Mouse (Mus musculus): ENCODE data around the gene Arid5b. TPM values are rescaled to one million over a fixed set of nuclear protein-coding genes. Genes with fewer than 3 reads are reported as not detected.

Arid5b gene
- polyA plus RNA-seq, 1 experiment from 2014 or later, result 19.0 TPM

DNA sequence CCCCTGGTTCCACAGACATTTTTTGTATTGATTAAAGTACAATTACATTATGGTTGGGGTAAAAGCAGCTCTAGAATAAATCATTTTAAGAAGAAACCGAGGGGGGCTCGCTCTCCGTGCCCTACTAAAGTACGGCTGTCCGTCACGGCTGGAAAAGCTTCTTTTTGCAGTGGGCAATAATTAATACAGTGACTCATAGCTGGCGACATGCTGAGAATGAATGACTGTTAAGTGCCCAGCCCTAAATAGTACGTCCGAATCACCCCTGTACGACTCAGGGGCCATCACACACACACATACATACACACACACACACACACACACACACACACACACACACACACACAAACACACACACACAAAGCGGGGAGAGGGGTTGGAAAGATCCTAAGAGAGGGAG, 75.2 kb downstream of the Arid5b start:
- H3K36me3 ChIP-seq (replicated peaks), result peaks cover 12% of the 10 kb centered on the region; the same call in 1 of the 2 replicates
- H3K9ac ChIP-seq, result no peak overlapping the region
- H3K4me3 ChIP-seq, result no peak overlapping the region
- H3K4me1 ChIP-seq, result peaks cover 7% of the 10 kb centered on the region
- WGBS, result 56% methylated on average over 11 of the region's 11 CpGs
- H3K4me2 ChIP-seq, result no peak overlapping the region
- no peak overlapping the region for H3K27ac ChIP-seq
- H3K9me3 ChIP-seq, result no peaks in the 10 kb centered on the region
- no peak for ATAC-seq (replicated peaks)
- no peaks in the 10 kb centered on the region for H3K27me3 ChIP-seq (replicated peaks)

DNA sequence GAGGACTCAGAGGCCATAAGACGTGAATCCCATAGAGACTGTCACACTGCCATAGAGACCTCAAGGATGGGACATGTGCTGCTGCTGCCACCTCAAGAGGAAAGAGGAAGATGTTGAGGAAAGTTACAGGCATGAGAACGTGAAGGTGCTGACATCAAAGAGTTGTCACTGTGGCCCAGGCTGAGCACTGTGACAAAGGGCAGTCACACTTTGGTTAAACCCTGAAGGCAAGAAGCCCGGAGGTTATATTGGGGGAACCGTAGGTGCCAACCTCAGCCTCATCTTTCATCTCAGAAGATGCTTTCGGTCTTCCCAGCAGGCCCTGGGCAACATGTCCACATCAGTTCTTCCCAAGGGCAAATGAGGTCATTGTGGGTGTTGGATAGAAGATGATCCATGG, 79.1 kb downstream of the Arid5b start:
- Histone ChIP-seq H3K27me3 (replicated peaks) (no peaks in the 10 kb centered on the region), H3K4me3 (no peak overlapping the region), H3K4me2 (no peak overlapping the region), H3K9ac (no peak overlapping the region), H3K27ac (no peak overlapping the region), H3K4me1 (no peaks in the 10 kb centered on the region), H3K9me3 (no peaks in the 10 kb centered on the region), H3K36me3 (replicated peaks) (peaks cover 12% of the 10 kb centered on the region; the same call in 1 of the 2 replicates)
- whole genome bisulfite sequencing, result 92% methylated on average over 5 of the region's 5 CpGs
- ATAC-seq (replicated peaks), result no peak

DNA sequence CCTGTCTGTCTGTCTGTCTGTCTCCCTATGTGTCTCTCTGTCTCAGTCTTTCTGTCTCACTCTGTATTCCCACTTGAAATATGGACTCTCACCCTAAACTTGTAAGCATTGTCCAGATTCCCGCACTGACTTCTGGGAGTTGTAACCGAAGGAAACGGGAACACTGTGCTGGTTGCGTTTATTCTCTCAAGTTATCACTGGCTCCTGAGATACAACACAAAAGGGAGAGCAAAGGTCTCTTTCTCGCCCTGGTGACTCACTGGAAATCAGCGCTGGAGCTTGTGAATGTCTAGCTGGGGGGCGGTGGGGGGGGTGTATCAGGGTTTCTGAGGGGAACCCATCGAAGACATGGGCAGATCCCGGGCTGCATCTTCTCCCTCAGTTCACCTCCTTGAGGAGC, 82.2 kb downstream of the Arid5b start:
- Histone ChIP-seq H3K27me3 (replicated peaks) (no peaks in the 10 kb centered on the region), H3K4me2 (no peak overlapping the region), H3K27ac (no peak overlapping the region), H3K4me1 (peaks cover 24% of the 10 kb centered on the region), H3K36me3 (replicated peaks) (0 out of 2 replicates have a peak, but pooled peaks cover 4% of the 10 kb centered on the region), H3K4me3 (no peak overlapping the region), H3K9me3 (no peaks in the 10 kb centered on the region), H3K9ac (no peak overlapping the region)
- ATAC-seq (replicated peaks), result no peak
- 80% methylated on average over 9 of the region's 9 CpGs for whole genome bisulfite sequencing

DNA sequence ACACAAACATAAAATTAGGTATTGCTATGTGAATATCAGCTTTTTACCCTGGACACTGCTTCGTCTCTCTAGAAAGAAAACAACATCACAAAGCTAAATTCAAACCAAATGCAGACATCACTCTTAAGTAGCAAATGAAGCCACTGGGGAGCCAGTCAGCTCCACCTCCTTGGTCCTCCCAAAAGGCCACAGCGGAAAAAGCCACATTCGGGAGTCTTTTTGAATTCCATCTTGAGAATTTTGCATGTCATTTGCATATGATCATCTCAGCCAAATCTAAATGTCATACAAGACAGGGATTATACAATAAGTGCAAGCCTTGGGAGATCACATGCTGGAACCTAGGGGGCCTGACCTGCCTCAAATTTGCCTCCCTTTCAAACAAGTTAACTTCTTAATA, 85.0 kb downstream of the Arid5b start:
- Histone ChIP-seq H3K9me3 (no peaks in the 10 kb centered on the region), H3K27me3 (replicated peaks) (no peaks in the 10 kb centered on the region), H3K4me2 (no peak overlapping the region), H3K4me3 (no peak overlapping the region), H3K4me1 (peaks cover 25% of the 10 kb centered on the region), H3K9ac (no peak overlapping the region), H3K27ac (no peak overlapping the region; the same call in 1 of the 2 replicates), H3K36me3 (replicated peaks) (no peaks in the 10 kb centered on the region)
- WGBS, result 25% methylated on average over 3 of the region's 3 CpGs
- no peak for ATAC-seq (replicated peaks)

DNA sequence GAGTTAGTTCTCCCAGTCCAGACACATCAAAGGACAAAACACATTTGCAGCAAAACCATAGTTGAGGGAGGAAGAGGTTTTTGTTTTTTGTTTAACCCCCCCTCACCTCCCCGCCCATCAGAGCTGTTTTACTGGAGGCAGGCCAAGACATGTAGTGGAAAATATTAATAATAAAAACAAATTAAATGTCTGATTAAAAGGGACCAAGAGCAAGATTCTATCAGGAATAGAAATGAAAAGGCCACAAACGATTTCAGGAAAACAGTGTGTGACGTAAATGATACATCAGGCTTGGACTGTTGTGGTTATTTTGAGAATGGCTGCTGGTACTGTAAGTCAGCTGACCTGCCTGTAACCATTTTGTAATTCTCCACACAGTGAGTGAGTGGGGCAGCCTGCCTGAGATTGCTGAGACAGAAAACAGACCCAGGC, 85.7 kb downstream of the Arid5b start:
- Histone ChIP-seq H3K4me1 (peaks cover 25% of the 10 kb centered on the region), H3K27ac (peak overlapping the region; percentile 56), H3K36me3 (replicated peaks) (no peaks in the 10 kb centered on the region), H3K27me3 (replicated peaks) (no peaks in the 10 kb centered on the region), H3K4me2 (peak overlapping the region; percentile 6; the same call in 1 of the 2 replicates), H3K9ac (no peak overlapping the region), H3K9me3 (no peaks in the 10 kb centered on the region), H3K4me3 (no peak overlapping the region)
- 0 out of 2 replicates have a peak, but pooled peaks have one; percentile 58 for ATAC-seq (replicated peaks)
- WGBS, result 42% methylated on average over 3 of the region's 3 CpGs

DNA sequence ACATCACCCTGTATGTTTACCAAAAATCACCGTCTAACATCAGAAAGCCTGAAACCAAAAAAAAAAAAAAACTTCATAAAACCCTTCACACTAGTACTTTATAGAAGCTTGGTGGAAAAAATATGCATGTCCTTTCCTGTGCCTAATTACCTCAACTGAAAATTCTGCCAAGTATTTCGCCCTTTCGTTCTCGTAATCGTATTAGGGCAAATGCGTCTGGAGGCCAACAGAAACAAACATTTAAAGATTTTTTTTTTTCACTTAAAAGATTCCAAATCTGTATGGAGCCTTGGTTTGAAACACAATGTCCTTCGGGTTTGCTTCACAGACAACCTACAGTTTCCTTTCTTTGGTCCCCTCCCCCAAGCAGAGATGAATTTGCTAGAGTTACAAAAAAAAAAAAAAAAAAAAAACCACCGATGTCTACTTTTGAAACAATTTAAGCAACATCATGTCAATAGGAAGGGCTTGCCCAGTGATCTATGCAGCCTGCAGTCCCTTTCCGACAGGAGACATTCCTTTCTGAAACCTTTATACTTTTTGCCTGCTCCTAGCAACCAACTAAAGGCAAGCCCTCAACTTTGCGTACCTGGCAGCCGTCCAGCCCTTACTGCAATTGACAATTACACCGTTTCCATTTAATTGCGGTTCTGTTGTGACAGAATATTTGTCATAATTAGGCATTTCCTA, 86.7 kb downstream of the Arid5b start:
- Histone ChIP-seq H3K4me3 (no peak overlapping the region), H3K27me3 (replicated peaks) (no peaks in the 10 kb centered on the region), H3K36me3 (replicated peaks) (no peaks in the 10 kb centered on the region), H3K9ac (no peak overlapping the region), H3K9me3 (no peaks in the 10 kb centered on the region), H3K27ac (0 out of 2 replicates have a peak overlapping the region, but pooled peaks have one; percentile 56), H3K4me1 (peaks cover 25% of the 10 kb centered on the region), H3K4me2 (peak overlapping the region; percentile 27; the same call in 1 of the 2 replicates)
- WGBS, result 22% methylated on average over 13 of the region's 13 CpGs
- ATAC-seq (replicated peaks), result no peak

DNA sequence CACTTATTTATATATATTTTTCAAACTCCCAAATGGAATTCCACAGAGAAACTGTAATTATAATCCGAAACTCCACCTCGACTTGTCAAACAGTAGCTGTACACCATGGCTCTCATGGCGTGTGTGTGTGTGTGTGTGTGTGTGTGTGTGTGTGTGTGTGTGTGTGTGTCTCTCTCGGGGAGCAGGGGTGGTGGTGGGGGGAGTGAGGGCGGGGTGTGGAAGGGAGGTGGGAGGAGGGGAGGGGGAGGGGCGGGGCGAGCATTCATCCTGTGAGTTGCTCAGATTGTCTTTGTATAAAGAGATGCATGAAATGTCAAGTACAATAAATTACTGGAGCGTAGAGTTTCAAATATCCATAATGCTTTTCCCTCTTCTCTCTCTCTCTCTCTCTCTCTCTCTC, 87.4 kb downstream of the Arid5b start:
- no peaks in the 10 kb centered on the region for H3K27me3 ChIP-seq (replicated peaks)
- no peak overlapping the region for H3K9ac ChIP-seq
- no peaks in the 10 kb centered on the region for H3K9me3 ChIP-seq
- H3K4me3 ChIP-seq, result no peak overlapping the region
- H3K4me2 ChIP-seq, result peak overlapping the region; percentile 27; the same call in 1 of the 2 replicates
- ATAC-seq (replicated peaks), result no peak
- H3K36me3 ChIP-seq (replicated peaks), result no peaks in the 10 kb centered on the region
- no peak overlapping the region for H3K27ac ChIP-seq
- 34% methylated on average over 8 of the region's 8 CpGs for WGBS
- peaks cover 25% of the 10 kb centered on the region for H3K4me1 ChIP-seq

DNA sequence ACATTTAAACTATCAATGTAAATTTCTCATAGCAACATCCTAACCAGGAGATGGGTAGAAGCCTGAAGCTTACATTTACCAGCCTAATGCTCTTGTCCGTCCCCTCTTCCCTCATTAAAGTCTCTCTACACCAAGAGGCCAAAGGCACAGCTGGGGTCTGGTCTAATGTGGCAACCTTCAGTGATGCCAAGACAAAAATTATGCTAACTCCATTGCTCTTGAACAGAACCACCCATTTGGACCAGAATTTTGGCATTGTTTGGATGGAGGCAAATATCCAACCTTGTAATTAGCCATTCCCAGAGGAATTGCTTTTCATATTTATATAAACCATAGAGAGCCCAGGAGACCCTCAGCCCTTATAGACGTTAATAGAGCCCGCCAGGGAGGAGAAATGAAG, 88.7 kb downstream of the Arid5b start:
- H3K4me3 ChIP-seq, result no peak overlapping the region
- H3K4me1 ChIP-seq, result peaks cover 25% of the 10 kb centered on the region
- H3K9me3 ChIP-seq, result no peaks in the 10 kb centered on the region
- no peak overlapping the region for H3K4me2 ChIP-seq
- WGBS, result 66% methylated on average over 3 of the region's 3 CpGs
- no peak overlapping the region for H3K9ac ChIP-seq
- no peak overlapping the region for H3K27ac ChIP-seq
- no peak for ATAC-seq (replicated peaks)
- H3K36me3 ChIP-seq (replicated peaks), result no peaks in the 10 kb centered on the region
- H3K27me3 ChIP-seq (replicated peaks), result no peaks in the 10 kb centered on the region

DNA sequence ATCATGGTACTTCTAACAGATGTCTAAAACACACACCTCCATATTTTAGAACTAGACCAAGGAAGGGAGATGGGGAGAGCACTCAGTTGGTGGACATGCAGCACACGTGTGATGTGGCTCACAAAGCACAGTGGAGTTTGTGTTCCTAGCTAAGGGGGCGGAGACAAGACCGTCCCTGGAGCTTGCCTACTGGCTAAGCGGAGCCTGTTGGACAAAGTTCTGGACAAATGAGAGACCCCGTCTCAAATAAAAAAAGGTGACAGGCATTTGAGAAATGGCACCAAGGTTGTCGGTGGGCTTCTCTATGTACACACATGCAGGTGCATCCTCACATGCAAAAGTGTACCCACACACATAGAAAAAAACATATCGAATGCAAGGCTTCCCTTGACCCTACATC, 95.4 kb downstream of the Arid5b start:
- ATAC-seq (replicated peaks), result no peak
- WGBS, result 91% methylated on average over 7 of the region's 7 CpGs
- H3K36me3 ChIP-seq (replicated peaks), result no peaks in the 10 kb centered on the region

DNA sequence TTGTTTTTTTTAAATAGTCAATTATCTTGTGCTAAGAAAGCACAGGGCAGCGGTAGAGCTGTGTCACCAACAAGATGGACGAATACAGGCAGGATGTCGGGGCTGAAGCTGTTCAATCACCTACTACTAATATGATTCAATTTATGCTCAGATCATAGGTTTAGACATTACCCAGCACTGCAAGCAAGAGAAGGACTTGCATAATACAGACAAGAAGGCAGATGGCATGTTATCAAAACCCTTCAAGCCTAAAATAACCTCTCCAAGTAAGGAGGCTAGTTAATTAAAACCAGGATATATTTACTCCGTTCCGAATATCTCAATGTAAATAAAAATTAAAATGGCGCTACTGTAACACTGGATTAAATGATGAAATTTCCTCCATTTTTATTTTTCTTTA, 96.3 kb downstream of the Arid5b start:
- Histone ChIP-seq H3K9ac (no peak overlapping the region), H3K27ac (no peak overlapping the region), H3K4me1 (no peaks in the 10 kb centered on the region), H3K9me3 (no peaks in the 10 kb centered on the region), H3K36me3 (replicated peaks) (no peaks in the 10 kb centered on the region), H3K27me3 (replicated peaks) (no peaks in the 10 kb centered on the region), H3K4me2 (no peak overlapping the region), H3K4me3 (no peak overlapping the region)
- ATAC-seq (replicated peaks), result no peak
- WGBS, result 71% methylated on average over 6 of the region's 6 CpGs

More for the DNA sequence above, 95.4 kb downstream of the Arid5b start:
- Histone ChIP-seq H3K4me3 (no peak overlapping the region), H3K27me3 (replicated peaks) (no peaks in the 10 kb centered on the region), H3K9ac (no peak overlapping the region), H3K27ac (no peak overlapping the region), H3K4me1 (no peaks in the 10 kb centered on the region), H3K9me3 (no peaks in the 10 kb centered on the region), H3K4me2 (no peak overlapping the region)

DNA sequence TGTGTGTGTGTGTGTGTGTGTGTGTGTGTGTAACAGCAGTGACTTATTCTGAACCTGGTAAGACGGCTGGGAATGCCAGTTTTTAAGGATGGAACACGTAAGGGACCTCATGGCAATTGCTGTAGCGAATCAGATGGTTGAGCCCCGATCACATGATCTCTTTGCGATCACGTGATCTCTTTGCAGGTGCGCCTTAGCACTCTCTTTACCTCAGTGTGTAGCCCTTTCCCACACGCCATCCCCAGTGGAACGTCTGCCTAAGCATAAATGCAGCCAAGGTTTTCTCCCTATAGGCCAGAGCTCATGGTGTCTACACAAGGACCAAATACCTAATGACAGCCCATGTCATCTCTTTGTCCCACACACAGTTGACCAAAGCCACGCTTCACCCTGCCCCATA, 97.4 kb downstream of the Arid5b start:
- Histone ChIP-seq H3K27me3 (replicated peaks) (no peaks in the 10 kb centered on the region), H3K9me3 (no peaks in the 10 kb centered on the region), H3K27ac (no peak overlapping the region), H3K4me2 (no peak overlapping the region), H3K4me1 (no peaks in the 10 kb centered on the region), H3K4me3 (no peak overlapping the region), H3K36me3 (replicated peaks) (no peaks in the 10 kb centered on the region), H3K9ac (no peak overlapping the region)
- 93% methylated on average over 10 of the region's 10 CpGs for WGBS
- ATAC-seq (replicated peaks), result no peak

DNA sequence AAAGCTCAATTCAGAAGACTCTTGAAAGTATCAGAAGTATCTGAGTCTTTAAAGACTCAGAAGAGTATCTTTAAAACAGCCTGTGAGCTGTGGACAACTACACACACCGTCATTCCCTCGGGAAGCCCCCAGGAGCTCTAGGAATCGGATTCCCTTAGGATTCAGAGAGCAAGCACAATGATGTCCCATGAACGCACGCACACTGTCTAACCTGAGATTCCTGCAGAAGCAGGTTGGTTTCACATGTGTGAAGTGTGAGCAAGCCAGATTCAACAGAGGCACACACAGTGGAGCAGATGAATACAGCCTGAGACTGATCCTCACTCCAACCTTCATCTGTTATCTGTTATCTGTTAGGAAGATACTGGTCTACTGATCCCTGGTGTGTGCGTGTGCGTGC, 97.8 kb downstream of the Arid5b start:
- H3K4me1 ChIP-seq, result no peaks in the 10 kb centered on the region
- no peak for ATAC-seq (replicated peaks)
- 95% methylated on average over 7 of the region's 7 CpGs for WGBS
- H3K27ac ChIP-seq, result no peak overlapping the region
- H3K9ac ChIP-seq, result no peak overlapping the region
- no peaks in the 10 kb centered on the region for H3K9me3 ChIP-seq
- H3K36me3 ChIP-seq (replicated peaks), result no peaks in the 10 kb centered on the region
- H3K4me3 ChIP-seq, result no peak overlapping the region
- no peaks in the 10 kb centered on the region for H3K27me3 ChIP-seq (replicated peaks)
- no peak overlapping the region for H3K4me2 ChIP-seq

DNA sequence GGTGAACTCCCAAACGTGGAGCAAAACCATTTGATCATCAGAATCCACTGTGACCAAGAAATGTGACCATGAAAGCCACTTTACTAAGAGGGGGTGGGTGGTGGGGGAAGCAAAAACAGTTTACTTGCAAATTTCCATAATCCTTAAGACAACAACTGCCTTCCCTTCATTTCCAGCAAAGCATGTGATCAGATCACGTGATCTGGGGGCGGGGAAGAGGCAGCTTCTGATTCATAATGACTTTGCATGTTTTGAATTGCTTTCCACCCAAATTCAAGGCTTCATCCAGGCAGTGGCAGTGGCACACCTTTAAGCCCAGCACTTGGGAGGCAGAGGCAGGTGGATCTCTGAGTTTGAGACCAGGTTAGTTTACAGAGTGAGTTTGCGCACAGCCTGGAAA, 98.4 kb downstream of the Arid5b start:
- Histone ChIP-seq H3K9ac (no peak overlapping the region), H3K36me3 (replicated peaks) (no peaks in the 10 kb centered on the region), H3K4me1 (no peaks in the 10 kb centered on the region), H3K27ac (no peak overlapping the region), H3K9me3 (no peaks in the 10 kb centered on the region), H3K27me3 (replicated peaks) (no peaks in the 10 kb centered on the region), H3K4me2 (no peak overlapping the region), H3K4me3 (no peak overlapping the region)
- 71% methylated on average over 4 of the region's 4 CpGs for WGBS
- ATAC-seq (replicated peaks), result no peak

Measured in midbrain, embryonic 15.5 days (tissue).